Mouse (Mus musculus) spleen, postnatal 10 days (tissue): Measurements from ENCODE around the gene Usp36.

ENCODE experiments used
- DNase-seq, 2 experiments: peaks; one replicate each; pipeline ENCODE4 v3.0.0; 2021 to 2022; ENCODE audit warnings: low spot score in 2 of 2

Gene Usp36

DNA sequence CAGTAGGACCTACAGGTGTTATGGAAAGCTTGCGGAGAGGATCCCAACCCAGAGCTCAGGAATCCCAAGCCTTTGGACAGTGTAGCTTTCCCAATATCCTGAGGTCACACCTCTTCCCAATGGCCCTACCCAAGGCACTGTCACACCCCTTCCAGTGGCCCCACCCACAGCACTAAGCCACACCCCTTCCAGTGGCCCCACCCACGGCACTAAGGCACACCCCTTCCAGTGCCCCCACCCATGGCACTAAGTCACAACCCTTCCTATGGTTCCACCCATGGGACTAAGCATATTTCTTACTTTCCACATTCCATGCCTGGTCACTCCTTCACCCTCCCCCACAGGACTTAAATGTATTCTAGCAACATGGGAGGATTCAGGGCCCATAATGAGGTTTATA, 8.8 kb upstream of the Usp36 start:
- no peak for DNase-seq

DNA sequence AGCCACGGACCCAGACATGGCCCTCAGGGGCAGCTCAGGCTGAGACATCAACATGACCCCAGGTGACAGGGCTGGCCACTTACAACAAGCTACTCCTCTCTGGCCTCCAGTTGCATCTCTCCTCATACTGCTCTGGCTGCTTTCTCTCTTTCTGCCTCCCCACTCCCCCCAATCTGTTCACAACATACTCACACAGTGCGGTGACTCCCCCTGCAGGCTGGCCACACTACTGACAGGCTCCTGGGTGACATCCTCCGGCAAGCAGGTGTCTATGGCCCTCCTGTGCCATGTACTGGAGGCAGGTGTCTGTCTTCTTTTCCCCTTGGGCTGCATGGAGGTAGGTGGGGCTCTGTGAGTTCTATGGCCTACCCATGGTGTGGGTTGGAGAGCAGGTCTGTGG, 7.9 kb upstream of the Usp36 start:
- peak in 1 of 2 experiments; percentile 53 for DNase-seq

DNA sequence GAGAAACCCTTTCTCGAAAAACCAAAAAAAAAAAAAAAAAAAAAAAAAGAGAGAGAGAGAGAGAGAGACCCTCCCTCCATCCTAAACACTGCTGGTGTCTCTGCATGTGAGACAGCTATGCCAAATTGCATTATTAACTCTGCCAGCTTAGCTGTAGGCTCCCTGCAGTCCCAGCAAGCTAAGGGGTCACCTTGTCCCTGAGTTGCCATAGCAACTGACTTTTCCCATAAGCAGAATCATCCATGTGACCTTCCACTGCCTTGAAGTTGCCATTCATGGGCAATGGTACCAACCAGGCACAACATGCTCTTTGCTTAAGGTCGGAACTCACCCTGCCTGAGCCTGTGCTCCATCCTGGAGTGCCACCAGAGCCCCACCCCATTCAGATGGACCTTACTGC, 5.0 kb upstream of the Usp36 start:
- DNase-seq: no peak

DNA sequence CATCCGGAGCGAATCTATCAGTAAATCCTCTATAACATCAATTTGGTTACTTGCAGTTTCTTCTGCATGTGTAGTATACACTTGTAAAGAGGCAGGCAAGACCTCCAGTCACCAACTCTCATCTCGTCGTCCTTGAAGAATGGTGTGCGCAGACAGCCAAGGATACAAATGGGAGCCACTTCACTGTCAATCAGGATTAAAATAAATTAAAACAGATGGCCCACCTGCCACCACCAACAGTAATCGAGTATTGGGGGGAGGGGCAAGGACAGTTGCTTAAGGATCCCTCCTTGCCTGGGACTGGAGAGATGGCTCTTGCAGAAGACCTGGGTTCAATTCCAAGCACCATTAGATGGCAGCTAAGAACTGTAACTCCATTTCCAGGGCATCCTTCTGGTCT, 2.6 kb upstream of the Usp36 start:
- no peak for DNase-seq

DNA sequence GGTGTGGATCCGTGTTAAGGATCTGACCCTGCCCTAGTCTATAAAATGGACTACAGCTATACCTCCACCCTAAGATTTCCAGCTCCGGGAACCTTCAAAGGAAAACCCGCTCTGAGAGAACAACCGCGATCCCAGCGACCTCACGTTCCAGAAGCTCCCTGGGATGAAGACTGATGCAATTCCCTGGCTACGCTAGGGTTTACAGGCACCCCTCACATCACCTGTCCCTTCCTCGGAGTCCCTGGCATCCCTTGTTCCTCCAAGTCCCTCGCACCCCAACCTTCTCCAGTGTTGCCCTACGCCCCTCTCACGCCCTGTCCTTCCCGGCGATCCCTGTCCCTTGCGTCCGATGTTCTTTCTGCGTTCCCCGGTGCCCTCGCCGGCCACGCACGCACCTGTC, 482 bp downstream of the Usp36 start:
- DNase-seq: peak in 1 of 2 experiments; percentile 16

DNA sequence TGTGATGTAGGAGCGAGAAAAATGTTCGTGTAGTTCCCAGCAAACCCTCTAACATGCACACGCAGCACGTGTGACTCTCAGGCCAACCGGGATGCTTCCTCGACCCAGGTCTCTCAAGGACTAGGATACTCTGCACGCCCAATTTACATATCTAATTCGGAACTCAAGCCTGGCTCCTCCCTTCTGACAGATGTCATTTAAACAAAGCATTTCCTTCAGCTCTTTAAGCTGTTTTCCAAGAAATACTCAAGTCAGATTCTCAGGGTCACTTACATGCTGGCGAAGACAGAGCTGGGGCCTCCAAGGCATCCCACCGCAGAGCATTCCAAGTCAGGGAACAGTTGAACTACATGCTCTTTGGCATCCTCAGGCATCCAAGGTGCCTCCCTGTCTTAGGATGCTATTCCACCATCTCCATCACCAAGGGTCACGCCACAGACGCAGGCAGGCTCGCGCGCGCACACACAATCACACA, 970 bp downstream of the Usp36 start:
- no peak for DNase-seq

DNA sequence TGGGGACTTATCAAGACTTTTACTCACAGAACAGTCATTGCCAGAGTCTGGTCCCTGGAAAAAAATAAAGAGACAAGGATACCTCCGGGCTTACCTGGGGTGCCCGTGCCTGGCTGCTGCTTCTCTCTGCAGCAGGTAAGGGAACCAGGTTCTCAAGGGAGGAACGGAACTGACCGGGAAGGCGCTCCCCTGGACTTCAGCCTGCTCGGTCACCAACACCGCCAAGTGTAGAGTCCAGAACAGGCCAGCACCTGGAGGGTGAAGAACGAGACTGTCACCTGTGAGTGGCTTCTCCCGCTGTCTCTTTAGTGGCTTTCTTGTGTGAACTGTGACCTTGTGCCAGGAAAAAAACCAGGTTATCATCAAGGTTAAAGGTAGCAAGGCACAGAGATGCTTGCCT, 2.5 kb downstream of the Usp36 start:
- no peak for DNase-seq

DNA sequence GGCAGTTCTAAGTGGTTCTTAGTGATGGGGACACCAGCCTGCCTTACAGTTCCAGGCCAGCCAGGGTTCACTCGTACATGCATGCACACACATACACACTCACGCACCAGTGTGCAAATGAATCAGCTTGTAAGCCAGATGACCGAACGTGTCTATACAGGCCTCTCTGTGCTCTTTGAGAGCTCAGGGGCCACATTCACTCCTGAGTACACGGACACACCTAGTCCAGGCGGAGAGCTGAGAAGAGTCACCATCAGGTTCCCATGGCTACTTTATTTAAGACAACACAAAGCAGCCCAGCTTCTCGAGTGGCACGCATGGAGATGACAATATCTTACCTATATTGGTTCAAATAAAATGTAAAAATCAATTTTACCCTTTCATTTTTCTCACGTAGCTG, 3.6 kb downstream of the Usp36 start:
- no peak for DNase-seq

DNA sequence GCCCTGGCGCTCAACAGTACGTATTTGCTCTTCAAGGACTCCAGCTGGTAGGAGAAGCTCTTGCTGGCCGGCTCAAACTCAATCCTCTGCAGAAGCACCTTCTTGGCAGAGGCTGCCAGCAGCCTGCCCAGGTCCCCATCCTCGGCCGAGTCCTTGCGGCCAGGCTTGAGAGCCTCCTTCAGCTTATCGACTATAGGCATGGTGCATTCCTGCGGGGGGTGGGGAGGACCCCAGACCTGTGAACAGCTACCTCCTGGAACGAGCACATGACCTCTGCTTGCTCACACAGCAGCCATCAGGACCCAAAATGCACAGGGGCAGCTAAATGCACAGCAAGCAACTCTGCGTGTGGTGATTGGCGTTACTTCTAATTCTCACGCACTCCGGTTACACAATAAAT, 4.3 kb downstream of the Usp36 start:
- DNase-seq: no peak

DNA sequence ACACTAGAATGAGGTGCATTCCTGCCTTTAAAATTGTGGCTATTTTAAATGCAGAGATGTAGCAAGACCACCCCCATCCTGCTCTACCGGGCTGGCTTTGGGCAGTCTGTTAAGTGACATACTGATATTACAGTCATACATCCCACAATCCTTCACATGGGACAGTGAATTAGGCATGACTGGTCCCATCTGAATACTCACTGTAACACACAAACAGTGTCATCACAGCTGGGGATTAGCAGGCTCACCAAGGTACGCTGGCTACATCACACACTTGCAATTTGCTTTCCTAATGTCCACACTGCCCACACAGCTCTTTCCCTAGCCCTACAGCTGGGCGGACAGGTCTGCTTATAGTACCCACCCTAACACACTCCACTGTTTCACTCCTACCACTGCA, 9.8 kb downstream of the Usp36 start:
- DNase-seq: no peak

DNA sequence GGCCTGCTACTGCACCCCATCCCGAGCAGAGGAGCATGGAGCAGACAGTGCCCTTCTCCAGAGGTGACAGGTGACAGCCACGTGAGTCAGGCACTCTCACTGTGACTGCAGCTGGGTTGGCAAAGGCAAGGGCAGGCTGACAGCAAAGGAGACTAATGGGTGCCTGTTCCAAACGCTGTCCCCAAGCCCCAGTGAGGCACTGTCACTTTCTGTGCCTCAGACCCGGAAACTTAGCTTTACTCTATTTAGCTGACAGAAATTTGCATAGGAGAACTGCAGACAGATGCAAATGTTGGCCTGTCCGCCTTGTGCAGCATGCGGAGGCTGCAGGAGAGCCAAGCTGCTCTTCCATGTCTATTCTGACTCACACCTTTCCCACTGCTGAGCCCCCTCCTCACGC, 13.7 kb downstream of the Usp36 start:
- DNase-seq: no peak

DNA sequence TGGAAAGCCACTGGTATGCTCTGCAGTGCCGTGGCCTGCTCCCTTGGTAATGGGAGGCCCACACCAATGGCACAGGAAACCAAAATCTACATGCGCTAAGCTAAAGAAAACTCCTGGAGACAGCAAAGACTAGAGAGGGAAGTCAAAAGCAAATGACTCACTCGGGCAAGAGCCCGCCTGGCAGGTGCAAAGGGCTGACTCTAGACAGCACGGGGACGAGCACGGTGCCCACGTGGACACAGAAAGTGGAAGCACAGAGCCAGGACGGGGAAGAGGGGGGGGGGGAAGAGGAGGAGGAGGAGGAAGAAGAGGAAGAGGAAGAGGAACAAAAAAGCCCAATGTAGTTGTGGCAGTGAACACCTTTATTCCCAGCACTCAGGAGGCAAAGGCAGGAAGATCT, 15.0 kb downstream of the Usp36 start:
- no peak for DNase-seq

DNA sequence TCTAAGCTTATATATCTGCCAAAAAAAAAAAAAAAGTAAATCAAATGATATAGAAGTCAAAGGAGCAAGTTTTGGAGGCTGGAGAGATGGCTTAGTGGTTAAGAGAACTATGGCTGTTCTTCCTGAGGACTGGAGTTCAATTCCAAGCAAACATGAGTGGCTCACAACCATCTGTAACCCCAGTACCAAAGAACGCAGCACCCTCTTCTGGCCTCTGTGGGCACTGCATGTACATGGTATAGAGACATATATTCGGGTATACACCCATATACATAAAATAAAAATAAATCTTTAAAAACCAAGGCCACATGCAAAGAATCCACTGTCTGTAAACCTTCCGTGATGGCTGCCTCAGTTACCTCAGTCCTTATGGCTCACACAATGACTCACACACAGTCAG, 20.2 kb downstream of the Usp36 start:
- peak; percentile 38 to 75 for DNase-seq

DNA sequence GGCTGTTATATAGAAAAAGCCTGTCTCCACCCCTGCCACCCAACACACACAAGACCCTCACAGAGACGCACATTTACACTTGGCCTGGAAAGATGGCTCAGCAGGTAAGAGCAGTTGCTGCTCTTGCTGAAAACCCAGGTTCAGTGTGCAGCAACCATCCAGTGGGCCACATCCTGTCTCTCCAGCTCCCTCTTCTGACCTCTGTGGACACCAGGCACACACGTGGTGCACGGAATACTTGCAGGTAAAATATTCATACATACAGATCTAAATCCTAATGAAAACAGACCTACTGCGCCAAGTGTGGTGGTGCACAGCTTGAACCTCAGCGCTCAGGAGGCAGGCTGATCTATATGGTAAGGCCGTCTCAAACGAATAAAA, 23.4 kb downstream of the Usp36 start:
- no peak for DNase-seq

DNA sequence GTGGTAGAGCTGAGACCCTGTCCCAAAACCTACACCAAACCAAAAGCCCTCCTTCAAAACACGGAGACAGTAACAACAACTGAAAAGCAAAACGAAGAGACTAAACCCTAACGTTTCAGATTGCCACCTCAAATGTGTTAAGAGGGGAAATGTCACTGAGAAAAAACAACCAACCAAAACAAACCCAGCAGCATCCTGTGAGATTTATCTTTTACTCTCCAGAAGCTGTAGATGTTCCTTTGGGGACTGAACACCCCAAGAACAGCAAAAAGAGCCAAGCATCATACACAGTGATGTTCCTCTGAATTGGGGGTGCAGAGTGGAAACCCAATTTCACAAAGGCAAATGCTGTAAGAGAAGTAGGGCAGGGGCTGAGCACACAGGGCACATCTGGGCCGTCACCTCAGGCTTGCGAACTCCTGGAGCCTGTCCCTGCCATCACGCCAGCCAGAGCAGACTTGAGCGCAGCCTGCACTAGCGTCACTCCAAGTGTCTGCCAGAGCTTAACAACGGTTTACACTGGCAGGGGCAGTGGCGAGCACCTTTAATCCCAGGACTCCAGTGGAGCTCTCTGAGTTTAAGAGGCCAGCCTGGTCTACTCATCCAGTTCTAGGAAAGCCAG, 23.9 kb downstream of the Usp36 start:
- no peak for DNase-seq

DNA sequence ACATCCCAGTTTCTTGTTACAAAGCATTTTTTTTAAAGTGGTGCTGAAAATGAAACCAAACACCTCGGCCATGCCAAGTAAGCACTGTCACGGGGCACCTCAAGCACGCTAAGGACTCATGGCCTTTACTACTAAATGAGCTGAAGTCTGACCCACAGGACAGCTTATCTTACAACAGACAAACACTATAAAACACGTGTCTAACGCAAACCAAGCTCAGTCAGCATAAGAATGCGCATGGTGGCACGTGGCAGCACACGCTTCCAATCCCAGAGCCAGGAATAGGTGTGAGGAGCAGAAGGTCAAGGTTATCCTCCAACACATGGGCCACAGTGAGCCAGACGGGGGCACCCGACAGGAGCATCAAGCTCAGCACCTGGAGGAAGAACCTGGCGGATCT, 24.4 kb downstream of the Usp36 start:
- DNase-seq: no peak

DNA sequence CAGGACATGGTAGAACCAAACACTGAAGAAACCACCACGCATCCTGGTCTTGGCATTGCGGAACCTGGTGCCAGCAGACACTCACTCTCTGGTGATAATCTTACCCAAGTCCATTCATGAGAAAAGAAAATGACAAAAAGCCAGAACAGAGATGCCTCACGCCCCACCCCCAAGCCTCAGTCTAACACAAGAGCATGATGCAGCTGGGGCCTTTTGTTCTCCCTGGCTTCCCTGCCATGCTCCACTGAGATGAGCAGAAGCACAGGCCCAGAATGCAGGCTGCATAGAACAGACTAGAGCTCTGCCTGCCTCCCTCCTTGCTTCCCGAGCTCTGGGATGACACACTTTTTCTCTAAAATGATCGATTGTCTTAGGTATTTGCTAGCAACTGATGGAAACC, 26.9 kb downstream of the Usp36 start:
- DNase-seq: no peak

DNA sequence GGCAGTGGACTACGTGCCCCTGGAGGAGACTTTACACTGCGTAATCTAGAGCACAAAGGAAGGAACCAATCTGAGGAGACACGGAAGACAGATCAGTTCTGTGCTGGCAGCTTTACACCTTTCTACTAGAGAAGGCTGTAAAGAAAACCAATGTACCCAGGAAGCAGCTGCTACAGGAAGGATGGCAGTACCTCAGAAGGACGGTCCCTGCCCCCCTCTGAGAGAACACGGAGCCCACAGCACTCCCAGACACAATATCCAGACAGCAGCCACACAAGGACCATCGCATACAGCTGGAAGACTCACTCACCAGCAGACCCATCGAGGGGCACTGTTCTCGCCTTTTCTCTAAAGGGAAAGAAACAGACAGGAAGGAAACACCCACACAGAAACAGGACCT, 30.0 kb downstream of the Usp36 start:
- no peak for DNase-seq

DNA sequence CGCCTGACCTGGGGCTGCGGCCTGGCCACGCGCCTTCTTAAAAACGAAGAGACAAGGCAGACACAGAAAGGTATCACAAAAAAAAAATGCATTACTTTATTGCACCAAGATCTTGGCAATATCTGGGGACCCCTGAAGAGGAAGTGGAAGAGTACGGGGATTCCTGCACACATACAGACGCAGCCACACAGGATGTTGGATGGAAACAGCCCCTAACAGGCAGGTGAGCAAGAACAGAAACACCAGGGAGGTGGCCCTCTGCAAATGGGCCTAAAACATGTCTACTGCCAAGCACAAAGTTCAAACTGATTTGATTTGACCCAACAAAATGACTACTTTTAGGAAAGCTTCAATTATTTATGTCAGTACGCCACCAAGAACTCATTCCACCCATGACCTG, 30.5 kb downstream of the Usp36 start:
- no peak for DNase-seq

DNA sequence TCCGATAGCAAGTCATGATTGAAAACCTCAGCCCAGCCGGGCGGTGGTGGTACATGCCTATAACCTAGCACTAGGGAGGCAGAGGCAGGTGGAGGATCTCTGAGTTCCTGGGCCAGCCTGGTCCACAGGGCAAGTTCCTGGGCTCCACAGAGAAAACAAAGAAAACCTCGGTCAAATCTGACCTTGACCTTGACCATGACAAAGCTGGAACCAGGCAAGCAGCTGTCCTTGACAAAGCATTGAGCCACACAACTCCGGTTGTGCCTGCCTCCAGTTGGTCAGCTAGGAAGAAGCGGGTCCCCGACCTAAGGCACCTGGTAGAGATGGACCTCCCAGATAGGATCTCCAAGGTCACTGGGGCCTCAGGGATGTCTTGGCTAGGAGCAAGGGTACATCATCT, 33.7 kb downstream of the Usp36 start:
- DNase-seq: no peak

DNA sequence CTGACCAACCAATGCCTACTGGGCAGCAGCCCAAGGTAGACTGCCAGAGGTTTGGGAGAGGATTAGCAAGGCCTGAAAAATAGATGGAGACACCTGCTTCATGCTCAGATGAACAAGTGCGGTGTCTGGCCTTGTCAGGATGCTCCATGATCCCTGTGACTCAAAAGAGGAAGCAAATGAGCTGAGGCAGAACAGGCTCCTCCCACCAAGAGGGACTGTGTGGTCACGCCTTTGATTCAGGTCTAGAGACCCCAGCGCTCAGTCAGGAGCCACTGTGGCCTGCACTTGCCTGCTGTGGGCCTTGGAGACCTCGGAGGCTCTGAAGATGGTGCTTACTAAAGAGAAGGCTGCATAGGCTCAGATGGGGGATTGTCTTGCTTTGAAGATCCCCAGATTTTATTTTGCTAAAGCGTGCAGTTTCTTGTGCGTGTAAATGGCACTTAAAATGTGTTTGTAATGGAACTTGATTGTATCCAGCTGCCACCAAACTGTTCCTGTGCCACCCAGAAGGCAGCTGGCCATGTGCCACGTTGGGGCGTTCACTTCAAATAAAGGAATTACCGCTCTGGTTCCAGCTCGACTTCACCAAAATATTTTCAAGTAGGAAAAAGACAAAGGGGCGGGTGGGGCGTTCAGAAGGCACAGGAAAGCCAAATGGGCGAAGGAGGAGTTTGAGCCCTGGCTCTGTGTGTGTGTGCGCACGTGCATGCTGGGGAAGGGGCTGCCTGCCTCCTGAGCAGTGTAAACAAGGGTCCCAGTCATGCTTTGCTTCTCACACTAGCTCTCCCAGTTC, 35.7 kb downstream of the Usp36 start:
- peak in 1 of 2 experiments; percentile 58 for DNase-seq

DNA sequence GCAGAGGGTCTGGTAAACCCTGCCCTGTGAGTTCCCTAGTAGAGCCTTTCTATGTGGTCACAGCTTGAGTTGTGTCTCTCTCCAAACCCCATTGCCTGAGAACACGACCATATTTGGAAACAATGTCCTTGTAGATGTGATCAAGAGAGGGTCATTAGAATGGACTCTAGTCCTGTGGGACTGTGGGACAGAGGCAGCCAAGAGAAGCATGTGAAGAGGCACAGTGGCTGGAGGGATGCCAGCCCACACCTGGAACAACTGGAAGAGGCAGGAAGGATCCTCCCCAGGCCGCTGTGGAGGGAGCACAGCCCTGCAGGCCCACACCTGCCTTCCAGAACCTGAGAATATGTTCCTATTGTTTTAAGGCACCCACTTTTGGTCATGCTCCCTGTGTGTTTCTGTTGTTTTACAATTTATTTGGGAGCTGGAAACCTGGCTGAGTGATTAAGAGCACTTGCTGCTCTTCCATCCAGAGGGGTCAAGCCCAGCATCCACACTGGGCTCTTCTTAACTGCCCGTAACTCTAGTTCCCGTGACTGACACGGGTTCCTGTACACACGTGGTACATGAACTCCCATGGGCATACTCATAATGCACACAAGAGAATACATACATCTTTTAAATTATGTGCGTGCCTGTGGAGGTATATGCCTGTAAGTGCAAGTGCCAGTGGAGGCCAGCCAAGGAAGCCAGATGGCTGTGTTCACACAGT, 36.4 kb downstream of the Usp36 start:
- DNase-seq: no peak

DNA sequence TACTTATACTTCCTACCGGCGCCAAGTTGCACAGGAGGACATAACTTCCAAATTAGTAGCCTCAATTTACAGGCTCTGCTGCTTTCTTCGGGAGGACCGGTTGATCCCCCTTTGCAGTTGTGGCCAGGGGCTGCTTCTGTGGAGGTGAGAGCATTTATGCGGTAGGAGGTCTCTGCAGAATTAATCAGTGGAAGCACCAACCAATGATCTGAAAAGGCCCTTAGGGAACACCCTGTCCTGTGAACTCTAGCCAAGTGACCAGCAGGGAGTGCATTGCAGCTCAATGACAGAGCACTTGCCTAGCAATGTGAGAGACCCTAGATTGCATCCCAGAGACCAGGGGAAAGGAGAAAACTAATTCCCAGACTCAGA, 41.0 kb downstream of the Usp36 start:
- no peak for DNase-seq
